Mouse (Mus musculus): Measurements from ENCODE around the gene E2f8.

DNA sequence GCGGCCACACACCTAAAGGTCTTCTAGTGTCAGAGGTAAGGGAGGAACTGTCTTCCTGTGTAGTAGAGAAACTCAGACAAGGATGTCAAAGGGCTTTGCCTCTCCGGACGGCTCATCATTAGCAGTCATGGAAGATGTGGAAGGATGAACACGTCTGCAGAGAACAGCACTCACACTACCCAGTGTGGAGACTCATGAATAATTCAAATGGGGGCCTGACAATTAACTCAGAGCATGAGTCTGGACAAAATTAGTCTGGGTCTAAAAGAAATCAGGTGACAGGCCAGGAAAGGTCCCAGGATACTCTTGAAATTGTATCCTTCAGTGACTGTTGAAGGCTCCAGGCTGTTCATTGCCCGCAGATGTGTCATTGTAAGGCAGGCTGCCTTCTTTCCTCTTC, 9.6 kb upstream of the E2f8 start:
- no peak for TF ChIP-seq HCFC1 (IDR thresholded peaks at IDR 0.05; ENCODE audit: borderline replicate concordance, insufficient read depth, low read length)
- TF ChIP-seq MAFK (IDR thresholded peaks at IDR 0.05; ENCODE audit: insufficient read depth, low read depth, low read length) = no peak
- TF ChIP-seq CHD2 (IDR thresholded peaks at IDR 0.05; ENCODE audit: low read depth, low read length) = no peak
- no peak for TF ChIP-seq ZC3H11A (IDR thresholded peaks at IDR 0.05; ENCODE audit: borderline replicate concordance, low read depth, low read length)
- no peak for TF ChIP-seq ZNF384 (IDR thresholded peaks at IDR 0.05; ENCODE audit: low read depth, low read length)
